Mouse (Mus musculus): ENCODE results near the gene Nfix.
"Not testable (repeated sequence)": the region's sequence is repeated elsewhere in the genome, so short reads cannot be mapped to it uniquely, and the experiment has no call there.

Gene Nfix

GRCm38 (mm10) chr8:84832759-84833742 is 32.9 kb upstream of the Nfix start:
- DNase-seq, result peak in 1 of 2 experiments; percentile 13

DNA sequence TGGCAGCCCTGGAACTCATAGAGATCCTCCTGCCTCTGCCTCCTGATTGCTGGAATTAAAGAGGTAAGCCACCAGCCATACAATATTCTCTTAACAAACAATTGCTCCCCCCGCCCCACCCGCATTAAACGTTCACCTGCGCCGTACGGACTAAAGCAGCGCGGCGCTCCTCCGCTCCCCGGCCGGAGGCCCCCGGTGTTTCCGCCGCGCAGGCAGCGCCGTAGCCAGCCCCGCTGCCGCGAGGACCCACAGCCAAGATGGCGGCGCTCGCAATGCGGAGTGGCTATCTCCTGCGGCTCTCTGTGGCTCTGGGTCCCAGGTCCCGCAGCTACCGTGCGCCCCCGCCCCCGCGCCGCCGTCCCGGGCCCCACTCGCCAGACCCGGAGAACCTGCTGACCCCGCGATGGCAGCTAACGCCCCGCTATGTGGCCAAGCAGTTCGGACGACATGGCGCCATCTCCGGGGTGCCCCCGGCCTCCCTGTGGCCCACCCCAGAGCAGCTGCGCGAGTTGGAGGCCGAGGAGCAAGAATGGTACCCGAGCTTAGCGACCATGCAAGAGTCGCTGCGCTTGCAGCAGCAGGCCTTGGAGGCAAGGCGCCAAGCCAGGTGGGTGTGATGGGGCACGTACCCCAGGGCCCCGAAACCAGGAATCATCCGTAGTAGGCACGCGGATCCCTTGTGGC is 32.0 kb upstream of the Nfix start:
- peak; percentile 87 to 89 for DNase-seq

DNA sequence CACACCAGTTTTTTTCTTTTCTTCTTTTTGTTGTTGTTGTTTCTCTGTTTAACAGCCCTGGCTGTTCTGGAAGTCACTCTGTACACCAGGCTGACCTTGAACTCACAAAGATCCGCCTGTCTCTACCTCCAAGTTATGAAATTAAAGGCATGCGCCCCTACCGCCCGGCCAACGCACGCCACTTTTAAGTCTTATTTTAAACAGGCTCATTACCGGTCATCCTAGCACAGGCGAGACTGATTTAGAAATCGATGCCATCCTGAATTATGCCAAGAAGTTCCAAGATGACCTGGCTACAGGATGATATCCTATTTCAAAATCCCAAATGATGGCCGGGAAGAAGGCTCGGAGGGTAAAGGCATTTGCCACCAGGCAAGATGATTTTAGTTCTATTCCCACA is 31.3 kb upstream of the Nfix start, which contains the start of gene Gadd45gip1:
Gene Gadd45gip1 (plus strand): TSS at position 33 of the 400 bp plus-strand sequence.
- peak in 1 of 2 experiments; percentile 30 for DNase-seq

DNA sequence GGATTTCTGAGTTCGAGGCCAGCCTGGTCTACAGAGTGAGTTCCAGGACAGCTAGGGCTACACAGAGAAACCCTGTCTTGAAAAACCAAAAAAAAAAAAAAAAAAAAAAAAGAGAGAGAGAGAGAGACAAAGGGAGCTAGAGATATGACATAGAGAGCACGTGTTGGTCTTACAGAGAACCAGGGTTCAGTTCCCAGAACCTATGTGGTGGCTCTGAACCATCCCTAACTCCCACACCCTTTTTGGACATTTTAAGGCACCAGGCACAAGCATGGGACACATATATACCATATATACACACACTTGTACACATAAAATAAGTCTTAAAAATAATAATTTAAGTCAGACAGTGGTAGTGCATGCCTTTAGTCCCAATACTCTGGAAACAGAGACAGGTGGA is 26.4 kb upstream of the Nfix start:
- not testable (repeated sequence) for DNase-seq

DNA sequence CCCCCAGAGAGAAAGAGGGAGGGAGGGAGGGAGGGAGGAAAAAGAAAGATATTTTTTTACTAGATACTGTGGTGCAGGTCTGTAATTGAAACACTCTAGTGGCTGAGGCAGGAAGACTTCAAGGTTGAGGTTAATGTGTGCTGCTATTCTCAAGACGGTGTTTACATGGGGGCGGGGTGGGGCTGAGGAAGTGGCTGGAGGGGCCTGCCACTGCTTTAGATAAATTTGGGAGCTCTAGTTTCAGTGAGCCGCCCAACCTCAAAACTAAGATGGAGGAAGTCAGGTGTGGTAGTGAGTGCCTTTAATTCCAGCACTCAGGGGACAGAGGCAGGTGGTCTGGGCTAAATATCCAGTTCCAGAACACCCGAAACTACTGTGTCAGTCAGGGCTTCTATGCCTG is 25.5 kb upstream of the Nfix start:
- no peak for DNase-seq

- peak; percentile 84 to 87 for DNase-seq
These were observed 23.5 kb upstream of the Nfix start for GRCm38 (mm10) chr8:84823653-84824052.

DNA sequence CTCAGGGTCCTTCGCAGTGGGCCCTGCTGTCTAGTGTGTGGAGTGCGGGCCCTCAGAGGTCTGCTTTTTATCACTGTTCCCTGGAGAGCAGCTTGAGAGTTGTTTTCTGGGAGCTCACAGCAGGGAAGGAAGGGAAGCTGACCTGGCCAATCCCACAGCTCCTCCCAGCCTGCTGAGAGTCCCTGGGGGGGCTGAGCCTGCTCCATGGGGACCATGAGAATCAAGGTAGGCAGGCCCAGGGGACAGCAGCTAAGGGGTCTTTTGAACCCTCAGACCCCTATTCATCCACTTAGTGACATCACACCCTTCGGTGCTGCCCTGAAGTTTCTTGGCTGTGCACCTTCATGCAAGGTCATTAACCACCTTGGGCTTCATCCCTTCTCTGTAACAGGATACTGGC is 22.6 kb upstream of the Nfix start, which contains the start of gene Dand5:
Gene Dand5 (minus strand): TSS at position 101 of the 400 bp plus-strand sequence.
- DNase-seq, result no peak

- no peak for DNase-seq
These were observed 16.0 kb upstream of the Nfix start for GRCm38 (mm10) chr8:84816117-84816516.

DNA sequence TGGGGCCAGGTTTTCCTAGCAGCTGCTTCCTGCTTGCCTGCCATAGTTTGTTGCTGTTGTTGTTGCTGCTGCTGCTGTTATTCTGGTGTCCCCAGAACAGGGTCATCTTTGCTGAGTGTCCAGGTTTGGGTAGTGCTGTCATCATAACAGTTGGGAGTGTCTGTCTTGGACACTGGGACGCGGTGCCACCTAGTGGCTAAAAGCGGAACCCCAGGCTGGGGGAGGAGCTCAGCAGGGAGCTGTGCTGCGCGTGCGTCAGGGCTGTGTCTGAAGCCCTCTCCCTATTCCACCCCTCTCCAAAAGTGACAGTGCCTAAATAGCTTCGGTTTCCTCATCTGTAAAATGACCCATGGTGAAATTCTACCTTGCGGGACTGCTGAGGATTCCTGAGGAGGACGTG is 15.4 kb upstream of the Nfix start:
- peak; percentile 97 to 99 for DNase-seq

GRCm38 (mm10) chr8:84814555-84815441 is 14.7 kb upstream of the Nfix start:
- peak; percentile 94 to 95 for DNase-seq

GRCm38 (mm10) chr8:84814240-84814554 is 14.1 kb upstream of the Nfix start:
- DNase-seq, result no peak

DNA sequence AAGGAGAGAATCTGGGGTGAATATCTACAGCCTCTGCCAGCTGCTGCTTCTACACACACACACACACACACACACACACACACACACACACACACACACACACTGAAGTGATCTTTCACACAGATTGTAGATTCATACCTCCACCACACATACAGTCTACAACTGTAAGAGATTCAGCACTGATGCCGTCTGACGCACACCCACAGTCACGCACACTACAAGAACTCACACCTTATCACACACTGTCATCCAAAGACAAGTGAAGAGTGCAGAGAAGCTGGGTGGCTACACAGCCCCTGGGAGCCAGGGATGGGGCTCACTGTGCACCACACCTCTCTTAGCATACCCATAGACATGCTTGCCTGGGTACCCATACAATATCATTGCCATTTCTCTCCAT is 13.7 kb upstream of the Nfix start:
- DNase-seq, result no peak

GRCm38 (mm10) chr8:84813059-84813458 is 12.9 kb upstream of the Nfix start:
- DNase-seq, result peak; percentile 94 to 96

DNA sequence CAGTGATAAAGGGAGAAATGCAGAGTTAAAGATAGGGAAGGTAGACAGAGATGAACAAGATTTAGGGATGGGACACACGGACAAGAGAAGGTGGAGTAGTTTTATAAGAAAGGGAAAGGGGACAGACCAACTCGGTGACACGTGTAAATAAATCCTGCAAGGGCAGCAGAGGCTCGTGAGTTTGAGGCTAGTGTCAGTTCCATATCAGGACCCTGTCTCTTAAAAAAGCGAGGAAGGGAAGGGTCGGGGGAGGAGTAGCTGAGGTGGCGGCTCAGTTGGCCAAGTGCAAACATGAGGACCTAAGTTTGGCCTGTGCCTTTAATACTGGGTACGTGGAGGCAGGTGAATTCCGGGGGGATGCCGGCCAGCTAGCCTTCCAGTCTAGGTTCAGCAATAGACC is 11.2 kb upstream of the Nfix start:
- peak in 1 of 2 experiments; percentile 40 for DNase-seq

GRCm38 (mm10) chr8:84810896-84811295 is 10.8 kb upstream of the Nfix start:
- peak; percentile 99 to 100 for DNase-seq

DNA sequence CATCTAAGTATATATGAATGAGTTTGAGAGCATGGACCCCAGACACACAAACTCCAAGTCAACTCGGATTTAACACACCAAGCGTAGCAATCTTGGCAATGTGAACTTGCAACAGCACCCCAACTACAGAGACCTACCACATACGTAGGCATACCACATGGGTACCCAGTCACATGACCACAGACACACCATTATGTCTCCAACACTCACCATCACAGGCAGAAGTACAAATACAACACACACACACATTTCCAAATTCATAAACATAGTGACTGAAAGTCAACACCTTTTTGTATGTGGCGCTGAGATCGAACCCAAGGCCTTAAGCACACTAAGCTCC is 9.8 kb upstream of the Nfix start:
- no peak for DNase-seq

GRCm38 (mm10) chr8:84809109-84809940 is 9.2 kb upstream of the Nfix start:
- peak; percentile 63 to 70 for DNase-seq

GRCm38 (mm10) chr8:84806031-84806430 is 5.9 kb upstream of the Nfix start:
- no peak for DNase-seq

GRCm38 (mm10) chr8:84799136-84799931 is 810 bp downstream of the Nfix start:
- peak; percentile 88 to 89 for DNase-seq

- DNase-seq, result peak; percentile 63 to 68
These were observed 1.6 kb downstream of the Nfix start for GRCm38 (mm10) chr8:84798446-84799135.
